Mouse (Mus musculus): ENCODE data around the gene Arhgef2. TPM values are rescaled to one million over a fixed set of nuclear protein-coding genes. Genes with fewer than 3 reads are reported as not detected.
"Not testable (repeated sequence)": the region's sequence is repeated elsewhere in the genome, so short reads cannot be mapped to it uniquely, and the experiment has no call there.

Arhgef2 gene
- polyA plus RNA-seq, 1 experiment from 2014 or later = 210 TPM

DNA sequence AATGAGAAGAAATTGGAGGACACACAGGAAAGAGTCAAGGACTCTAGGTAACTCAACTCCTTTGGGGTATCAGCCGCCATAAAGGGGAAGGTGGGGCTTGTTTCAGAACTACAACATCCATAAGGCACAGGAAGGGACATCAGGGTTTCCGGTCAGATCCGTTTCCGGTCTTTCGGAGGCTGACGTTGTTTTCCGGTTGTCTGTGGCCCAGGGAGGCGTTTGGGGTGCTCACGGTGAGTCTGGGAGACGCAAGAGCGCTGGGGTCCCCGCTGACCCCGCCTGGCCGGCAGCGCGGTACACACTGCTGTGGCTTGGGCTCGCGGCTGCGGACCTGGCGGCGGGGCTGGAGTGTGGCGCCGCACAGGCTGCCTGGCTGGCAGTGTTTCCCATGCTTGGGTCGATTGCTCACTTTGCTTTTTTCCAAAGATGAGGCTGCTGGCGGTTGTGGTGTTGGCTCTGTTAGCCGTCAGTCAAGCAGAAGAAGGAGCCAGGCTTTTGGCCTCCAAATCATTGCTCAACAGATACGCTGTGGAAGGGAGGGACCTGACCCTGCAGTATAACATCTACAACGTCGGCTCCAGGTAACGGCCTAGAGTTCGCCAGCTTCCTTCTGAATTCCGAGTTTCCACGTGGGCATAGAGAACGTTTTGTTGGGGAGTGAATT, 26.2 kb upstream of the Arhgef2 start:
- H3K4me2 ChIP-seq (ENCODE audit: low read length) = peak overlapping the region; percentile 71
- H3K27me3 ChIP-seq (replicated peaks; ENCODE audit: control insufficient read depth, insufficient read depth, low read length) = no peaks in the 10 kb centered on the region
- H3K36me3 ChIP-seq (ENCODE audit: control insufficient read depth, insufficient read depth) = peaks cover 9% of the 10 kb centered on the region; the same call in 1 of the 2 replicates
- peak overlapping the region; percentile 81 for H3K9ac ChIP-seq (replicated peaks; ENCODE audit: low read depth, low read length)
- peaks cover 7% of the 10 kb centered on the region for H3K4me1 ChIP-seq (replicated peaks; ENCODE audit: control insufficient read depth, insufficient read depth, low read length)
- ATAC-seq = peak; percentile 93
- H3K4me3 ChIP-seq (replicated peaks; ENCODE audit: low read length) = peak overlapping the region; percentile 76
- no peaks in the 10 kb centered on the region for H3K9me3 ChIP-seq (ENCODE audit: control insufficient read depth, low read length)
- under 1% methylated on average over 34 of the region's 34 CpGs for WGBS
- no peak overlapping the region for H3K27ac ChIP-seq (ENCODE audit: low read length)

DNA sequence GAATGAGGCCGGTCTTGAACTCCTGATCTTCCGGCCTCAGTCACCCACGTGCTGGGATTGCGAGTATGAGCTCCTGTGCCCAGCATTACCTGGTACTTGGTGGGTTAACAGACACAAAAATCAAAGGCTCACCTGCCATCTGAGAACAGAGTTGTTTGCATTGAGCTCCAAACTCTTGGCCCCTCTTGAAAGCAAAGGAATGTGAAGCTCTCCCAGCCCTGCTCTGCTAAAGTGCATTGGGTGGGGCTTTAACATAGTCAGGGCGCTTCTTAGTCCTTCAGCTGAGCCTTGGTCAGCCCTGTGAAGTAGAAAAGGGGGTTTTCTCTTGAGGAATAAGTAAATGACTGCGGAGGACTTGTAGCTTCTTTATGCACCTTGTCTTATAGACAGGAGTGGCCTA, 20.0 kb upstream of the Arhgef2 start:
- Histone ChIP-seq H3K36me3 (ENCODE audit: control insufficient read depth, insufficient read depth) (peaks cover 32% of the 10 kb centered on the region), H3K27ac (ENCODE audit: low read length) (no peak overlapping the region), H3K4me1 (replicated peaks; ENCODE audit: control insufficient read depth, insufficient read depth, low read length) (no peaks in the 10 kb centered on the region; the same call in 1 of the 2 replicates), H3K27me3 (replicated peaks; ENCODE audit: control insufficient read depth, insufficient read depth, low read length) (no peaks in the 10 kb centered on the region), H3K9me3 (ENCODE audit: control insufficient read depth, low read length) (no peaks in the 10 kb centered on the region), H3K9ac (replicated peaks; ENCODE audit: low read depth, low read length) (no peak overlapping the region), H3K4me3 (replicated peaks; ENCODE audit: low read length) (no peak overlapping the region), H3K4me2 (ENCODE audit: low read length) (no peak overlapping the region)
- WGBS = 94% methylated on average over 6 of the region's 6 CpGs
- no peak for ATAC-seq

DNA sequence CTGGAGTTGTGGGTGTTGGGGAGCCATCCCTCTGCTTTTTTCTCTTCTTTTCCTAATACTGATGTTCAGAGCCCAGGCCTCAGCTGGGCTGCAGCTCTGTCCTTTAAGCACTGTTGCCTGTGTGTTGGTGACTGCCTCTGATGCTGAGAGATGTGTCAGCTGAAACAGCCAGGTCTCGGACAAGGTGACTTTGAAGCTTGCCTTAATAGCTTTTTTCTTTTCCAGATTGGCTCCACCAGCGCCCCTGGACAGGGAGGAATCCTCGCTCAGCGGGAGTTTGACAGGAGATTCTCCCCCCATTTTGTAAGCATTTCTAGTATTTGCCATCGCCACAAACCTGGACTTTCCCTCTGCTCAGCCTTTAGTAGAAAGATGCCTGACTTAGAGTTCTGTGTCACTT, 19.1 kb upstream of the Arhgef2 start:
- H3K4me1 ChIP-seq (replicated peaks; ENCODE audit: control insufficient read depth, insufficient read depth, low read length) = no peaks in the 10 kb centered on the region; the same call in 1 of the 2 replicates
- H3K27me3 ChIP-seq (replicated peaks; ENCODE audit: control insufficient read depth, insufficient read depth, low read length) = no peaks in the 10 kb centered on the region
- no peak overlapping the region for H3K4me2 ChIP-seq (ENCODE audit: low read length)
- no peaks in the 10 kb centered on the region for H3K9me3 ChIP-seq (ENCODE audit: control insufficient read depth, low read length)
- no peak overlapping the region for H3K27ac ChIP-seq (ENCODE audit: low read length)
- no peak for ATAC-seq
- no peak overlapping the region for H3K4me3 ChIP-seq (replicated peaks; ENCODE audit: low read length)
- H3K9ac ChIP-seq (replicated peaks; ENCODE audit: low read depth, low read length) = no peak overlapping the region
- WGBS = 91% methylated on average over 5 of the region's 5 CpGs
- peaks cover 32% of the 10 kb centered on the region for H3K36me3 ChIP-seq (ENCODE audit: control insufficient read depth, insufficient read depth)

DNA sequence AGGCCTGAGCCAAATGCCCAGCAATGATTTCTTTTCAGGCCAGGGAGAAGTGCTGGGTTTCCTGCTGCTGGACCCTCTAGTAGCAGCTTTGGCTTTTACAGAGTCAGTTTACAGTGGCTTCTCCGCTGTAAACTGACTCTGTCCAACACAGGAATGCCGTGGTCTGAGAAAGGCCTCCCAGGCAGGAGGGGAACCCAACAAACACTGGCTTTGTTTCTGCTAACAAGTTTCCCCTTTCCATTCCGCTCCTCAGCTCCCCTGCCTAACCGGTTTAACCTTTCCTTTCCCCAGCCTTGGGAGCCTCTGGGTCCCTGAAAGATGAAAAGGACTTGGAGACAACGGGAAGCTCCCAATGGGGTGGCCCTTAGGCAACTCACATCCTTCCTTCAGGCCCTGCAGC, 15.5 kb upstream of the Arhgef2 start:
- Histone ChIP-seq H3K4me1 (replicated peaks; ENCODE audit: control insufficient read depth, insufficient read depth, low read length) (no peaks in the 10 kb centered on the region; the same call in 1 of the 2 replicates), H3K36me3 (ENCODE audit: control insufficient read depth, insufficient read depth) (peaks cover 23% of the 10 kb centered on the region), H3K9ac (replicated peaks; ENCODE audit: low read depth, low read length) (no peak overlapping the region), H3K9me3 (ENCODE audit: control insufficient read depth, low read length) (no peaks in the 10 kb centered on the region), H3K4me3 (replicated peaks; ENCODE audit: low read length) (no peak overlapping the region), H3K4me2 (ENCODE audit: low read length) (no peak overlapping the region), H3K27me3 (replicated peaks; ENCODE audit: control insufficient read depth, insufficient read depth, low read length) (no peaks in the 10 kb centered on the region), H3K27ac (ENCODE audit: low read length) (no peak overlapping the region)
- no peak for ATAC-seq
- 26% methylated on average over 5 of the region's 5 CpGs for WGBS

DNA sequence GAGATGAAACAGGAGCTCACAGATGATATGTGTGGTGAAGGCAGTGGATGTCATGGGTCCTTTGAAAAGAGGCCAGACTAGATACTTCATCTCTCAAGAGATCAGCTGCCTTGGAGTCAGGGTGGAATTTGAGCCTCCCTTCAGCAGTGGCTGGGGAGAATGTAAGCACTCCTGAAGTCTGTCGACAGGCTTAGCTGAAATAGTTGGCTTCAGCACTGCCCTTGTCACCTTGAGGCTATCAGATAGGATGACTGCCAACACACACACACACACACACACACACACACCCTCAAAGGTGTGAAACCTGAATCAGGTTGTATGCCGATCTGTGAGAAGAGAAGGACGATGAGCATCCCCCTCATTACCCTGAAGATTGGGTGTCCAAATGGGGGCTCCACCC, 14.7 kb upstream of the Arhgef2 start:
- Histone ChIP-seq H3K4me2 (ENCODE audit: low read length) (no peak overlapping the region), H3K36me3 (ENCODE audit: control insufficient read depth, insufficient read depth) (peaks cover 17% of the 10 kb centered on the region), H3K9me3 (ENCODE audit: control insufficient read depth, low read length) (no peaks in the 10 kb centered on the region), H3K27me3 (replicated peaks; ENCODE audit: control insufficient read depth, insufficient read depth, low read length) (no peaks in the 10 kb centered on the region), H3K27ac (ENCODE audit: low read length) (no peak overlapping the region), H3K4me1 (replicated peaks; ENCODE audit: control insufficient read depth, insufficient read depth, low read length) (no peaks in the 10 kb centered on the region; the same call in 1 of the 2 replicates), H3K9ac (replicated peaks; ENCODE audit: low read depth, low read length) (no peak overlapping the region), H3K4me3 (replicated peaks; ENCODE audit: low read length) (no peak overlapping the region)
- 64% methylated on average over 3 of the region's 3 CpGs for WGBS
- ATAC-seq = no peak

- Histone ChIP-seq H3K4me3 (replicated peaks; ENCODE audit: low read length) (no peak overlapping the region), H3K4me1 (replicated peaks; ENCODE audit: control insufficient read depth, insufficient read depth, low read length) (no peaks in the 10 kb centered on the region; the same call in 1 of the 2 replicates), H3K9me3 (ENCODE audit: control insufficient read depth, low read length) (no peaks in the 10 kb centered on the region), H3K9ac (replicated peaks; ENCODE audit: low read depth, low read length) (peak overlapping the region; percentile 19), H3K36me3 (ENCODE audit: control insufficient read depth, insufficient read depth) (peaks cover 11% of the 10 kb centered on the region), H3K27ac (ENCODE audit: low read length) (no peak overlapping the region), H3K27me3 (replicated peaks; ENCODE audit: control insufficient read depth, insufficient read depth, low read length) (no peaks in the 10 kb centered on the region), H3K4me2 (ENCODE audit: low read length) (no peak overlapping the region)
- WGBS = 30% methylated on average over 9 of the region's 9 CpGs
- ATAC-seq = no peak
Measured at GRCm38 (mm10) chr3:88591950-88592731, 13.6 kb upstream of the Arhgef2 start.

- Histone ChIP-seq H3K9ac (replicated peaks; ENCODE audit: low read depth, low read length) (no peak overlapping the region), H3K4me1 (replicated peaks; ENCODE audit: control insufficient read depth, insufficient read depth, low read length) (no peaks in the 10 kb centered on the region; the same call in 1 of the 2 replicates), H3K4me3 (replicated peaks; ENCODE audit: low read length) (no peak overlapping the region), H3K4me2 (ENCODE audit: low read length) (no peak overlapping the region), H3K36me3 (ENCODE audit: control insufficient read depth, insufficient read depth) (peaks cover 2% of the 10 kb centered on the region; the same call in 1 of the 2 replicates), H3K9me3 (ENCODE audit: control insufficient read depth, low read length) (no peaks in the 10 kb centered on the region), H3K27ac (ENCODE audit: low read length) (no peak overlapping the region), H3K27me3 (replicated peaks; ENCODE audit: control insufficient read depth, insufficient read depth, low read length) (no peaks in the 10 kb centered on the region)
- ATAC-seq = no peak
- 69% methylated on average over 10 of the region's 10 CpGs for WGBS
Measured at GRCm38 (mm10) chr3:88592942-88593576, 12.7 kb upstream of the Arhgef2 start.

GRCm38 (mm10) chr3:88593893-88594580, 11.7 kb upstream of the Arhgef2 start:
- WGBS = 66% methylated on average over 10 of the region's 10 CpGs
- no peak overlapping the region for H3K9ac ChIP-seq (replicated peaks; ENCODE audit: low read depth, low read length)
- no peaks in the 10 kb centered on the region for H3K36me3 ChIP-seq (ENCODE audit: control insufficient read depth, insufficient read depth)
- H3K27ac ChIP-seq (ENCODE audit: low read length) = no peak overlapping the region
- H3K27me3 ChIP-seq (replicated peaks; ENCODE audit: control insufficient read depth, insufficient read depth, low read length) = no peaks in the 10 kb centered on the region
- no peak for ATAC-seq
- no peak overlapping the region for H3K4me2 ChIP-seq (ENCODE audit: low read length)
- no peaks in the 10 kb centered on the region for H3K9me3 ChIP-seq (ENCODE audit: control insufficient read depth, low read length)
- H3K4me3 ChIP-seq (replicated peaks; ENCODE audit: low read length) = no peak overlapping the region
- no peaks in the 10 kb centered on the region; the same call in 1 of the 2 replicates for H3K4me1 ChIP-seq (replicated peaks; ENCODE audit: control insufficient read depth, insufficient read depth, low read length)

DNA sequence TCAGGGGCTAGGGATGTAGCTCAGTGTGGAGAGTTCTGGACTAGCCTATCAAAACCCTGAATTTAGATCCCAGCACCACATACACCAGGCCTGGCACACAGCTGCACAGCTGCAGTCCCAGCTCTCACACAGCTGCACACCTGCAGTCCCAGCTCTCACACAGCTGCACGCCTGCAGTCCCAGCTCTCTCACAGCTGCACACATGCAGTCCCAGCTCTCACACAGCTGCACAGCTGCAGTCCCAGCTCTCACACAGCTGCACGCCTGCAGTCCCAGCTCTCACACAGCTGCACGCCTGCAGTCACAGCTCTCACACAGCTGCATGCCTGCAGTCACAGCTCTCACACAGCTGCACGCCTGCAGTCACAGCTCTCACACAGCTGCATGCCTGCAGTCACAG, 9.2 kb upstream of the Arhgef2 start:
- H3K27ac ChIP-seq (ENCODE audit: low read length); H3K9ac ChIP-seq (replicated peaks; ENCODE audit: low read depth, low read length); H3K36me3 ChIP-seq (ENCODE audit: control insufficient read depth, insufficient read depth); H3K4me1 ChIP-seq (replicated peaks; ENCODE audit: control insufficient read depth, insufficient read depth, low read length); H3K4me3 ChIP-seq (replicated peaks; ENCODE audit: low read length); H3K9me3 ChIP-seq (ENCODE audit: control insufficient read depth, low read length); ATAC-seq; H3K27me3 ChIP-seq (replicated peaks; ENCODE audit: control insufficient read depth, insufficient read depth, low read length); H3K4me2 ChIP-seq (ENCODE audit: low read length): not testable (repeated sequence)
- 84% methylated on average over 4 of the region's 4 CpGs for WGBS
